Mouse (Mus musculus): ENCODE results near the gene B3gat2. TPM values are rescaled to one million over a fixed set of nuclear protein-coding genes. Genes with fewer than 3 reads are reported as not detected.

Gene B3gat2
- polyA plus RNA-seq, 1 experiment from 2014 or later, result 0.61 TPM

GRCm38 (mm10) chr1:23884914-23885313 is 123.4 kb downstream of the B3gat2 start:
- Histone ChIP-seq H3K4me3 (replicated peaks) (no peak overlapping the region), H3K9ac (no peak overlapping the region), H3K27me3 (no peaks in the 10 kb centered on the region), H3K36me3 (no peaks in the 10 kb centered on the region), H3K4me2 (replicated peaks) (no peak overlapping the region), H3K9me3 (replicated peaks) (no peaks in the 10 kb centered on the region), H3K4me1 (no peaks in the 10 kb centered on the region), H3K27ac (replicated peaks) (no peak overlapping the region)
- no peak for ATAC-seq (ENCODE audit: insufficient number of reproducible peaks, low FRiP score, low TSS enrichment, low read depth)
- 93% methylated on average over 7 of the region's 7 CpGs for WGBS

- no peaks in the 10 kb centered on the region for H3K36me3 ChIP-seq
- no peak overlapping the region for H3K27ac ChIP-seq (replicated peaks)
- no peaks in the 10 kb centered on the region for H3K9me3 ChIP-seq (replicated peaks)
- WGBS, result 15% methylated on average over 1 of the region's 1 CpGs
- H3K4me1 ChIP-seq, result no peaks in the 10 kb centered on the region
- ATAC-seq (ENCODE audit: insufficient number of reproducible peaks, low FRiP score, low TSS enrichment, low read depth), result no peak
- no peaks in the 10 kb centered on the region for H3K27me3 ChIP-seq
- no peak overlapping the region for H3K9ac ChIP-seq
- no peak overlapping the region for H3K4me2 ChIP-seq (replicated peaks)
- no peak overlapping the region for H3K4me3 ChIP-seq (replicated peaks)
These were observed 130.5 kb downstream of the B3gat2 start for GRCm38 (mm10) chr1:23892072-23892471.

Other genes starting within 250 kb of the B3gat2 start
- gene Smap1, start 160.6 kb downstream of the B3gat2 start, polyA plus RNA-seq (2015; fragmentation: Nextera tagmentation; extraction: Ambion mirVana), result 49.7 and 53.0 TPM in 2 replicates
- 68.0 and 77.2 TPM in 2 replicates for gene Sdhaf4, start 243.9 kb downstream of the B3gat2 start, polyA plus RNA-seq (2015; fragmentation: Nextera tagmentation; extraction: Ambion mirVana)

All from embryonic facial prominence, embryonic 15.5 days (tissue).